Mouse (Mus musculus): ENCODE measurements around the gene Dio3.

Gene Dio3

GRCm38 (mm10) chr12:110278853-110279252 is at the start of gene Dio3:
TSS of gene Dio3 (plus strand) at chr12:110279068.
- peak; percentile 52 for DNase-seq (ENCODE audit: low spot score)

- DNase-seq (ENCODE audit: low spot score) = no peak
Measured at GRCm38 (mm10) chr12:110230296-110230695, 48.6 kb upstream of the Dio3 start.

- no peak for DNase-seq (ENCODE audit: low spot score)
Measured at GRCm38 (mm10) chr12:110230767-110231166, 48.1 kb upstream of the Dio3 start.

- no peak for DNase-seq (ENCODE audit: low spot score)
Measured at GRCm38 (mm10) chr12:110231709-110232600, 46.9 kb upstream of the Dio3 start.

- DNase-seq (ENCODE audit: low spot score) = no peak
Measured at GRCm38 (mm10) chr12:110235908-110236307, 43.0 kb upstream of the Dio3 start.

GRCm38 (mm10) chr12:110237046-110237445 is 41.8 kb upstream of the Dio3 start:
- no peak for DNase-seq (ENCODE audit: low spot score)

- DNase-seq (ENCODE audit: low spot score) = no peak
Measured at GRCm38 (mm10) chr12:110239358-110239757, 39.5 kb upstream of the Dio3 start.

GRCm38 (mm10) chr12:110244581-110244980 is 34.3 kb upstream of the Dio3 start:
- peak; percentile 21 for DNase-seq (ENCODE audit: low spot score)

- DNase-seq (ENCODE audit: low spot score) = no peak
Measured at GRCm38 (mm10) chr12:110245461-110245860, 33.4 kb upstream of the Dio3 start.

GRCm38 (mm10) chr12:110252163-110252575 is 26.7 kb upstream of the Dio3 start:
- DNase-seq (ENCODE audit: low spot score) = no peak

GRCm38 (mm10) chr12:110255731-110256130 is 23.1 kb upstream of the Dio3 start:
- no peak for DNase-seq (ENCODE audit: low spot score)

- no peak for DNase-seq (ENCODE audit: low spot score)
Measured at GRCm38 (mm10) chr12:110256478-110257220, 22.2 kb upstream of the Dio3 start.

GRCm38 (mm10) chr12:110268226-110268625 is 10.6 kb upstream of the Dio3 start:
- no peak for DNase-seq (ENCODE audit: low spot score)

GRCm38 (mm10) chr12:110269686-110270085 is 9.2 kb upstream of the Dio3 start:
- no peak for DNase-seq (ENCODE audit: low spot score)

GRCm38 (mm10) chr12:110276034-110276433 is 2.8 kb upstream of the Dio3 start:
- DNase-seq (ENCODE audit: low spot score) = no peak

- no peak for DNase-seq (ENCODE audit: low spot score)
Measured at GRCm38 (mm10) chr12:110277259-110277964, 1.5 kb upstream of the Dio3 start.

GRCm38 (mm10) chr12:110277965-110278307 is 932 bp upstream of the Dio3 start:
- DNase-seq (ENCODE audit: low spot score) = no peak

- DNase-seq (ENCODE audit: low spot score) = no peak
Measured at GRCm38 (mm10) chr12:110280373-110280772, 1.5 kb downstream of the Dio3 start.

GRCm38 (mm10) chr12:110283792-110284191 is 4.9 kb downstream of the Dio3 start:
- DNase-seq (ENCODE audit: low spot score) = no peak

GRCm38 (mm10) chr12:110292816-110293215 is 13.9 kb downstream of the Dio3 start:
- no peak for DNase-seq (ENCODE audit: low spot score)

GRCm38 (mm10) chr12:110294891-110295290 is 16.0 kb downstream of the Dio3 start:
- no peak for DNase-seq (ENCODE audit: low spot score)

- no peak for DNase-seq (ENCODE audit: low spot score)
Measured at GRCm38 (mm10) chr12:110298653-110299052, 19.8 kb downstream of the Dio3 start.

- DNase-seq (ENCODE audit: low spot score) = no peak
Measured at GRCm38 (mm10) chr12:110319696-110320095, 40.8 kb downstream of the Dio3 start.
